23 mouse cellular contexts compared by ENCODE assay signal in the genomic region with DNA sequence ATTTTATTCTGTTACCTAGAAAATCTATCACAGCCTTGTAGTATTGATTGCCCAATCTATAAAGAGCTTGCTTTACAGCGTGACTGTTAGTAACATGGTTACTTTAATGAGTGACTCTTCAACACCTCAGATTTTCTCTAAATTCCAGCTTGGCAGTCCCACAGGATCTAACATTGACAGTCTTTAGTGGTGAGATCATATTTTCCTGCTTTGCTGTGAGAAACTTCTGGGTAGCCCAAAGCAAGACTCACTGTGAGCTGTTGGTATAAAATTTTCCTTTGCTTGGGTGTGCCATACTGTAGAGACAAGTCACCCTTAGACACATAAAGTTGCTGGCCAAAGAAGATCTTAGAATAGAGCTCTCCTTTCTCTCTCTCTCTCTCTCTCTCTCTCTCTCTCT.
"Had no signal": no experiment of that assay in that cellular context is flagged by ENCODE, and none has a peak within 500 bp of the region (broad histone marks: within the 10 kb centered on the region; RNA-seq: fewer than 3 reads in every experiment).

No protein-coding gene starts in this region.

- H3K9me3 ChIP-seq: limb, embryonic 10.5 days; limb, embryonic 13.5 days; liver, embryonic 12.5 days; liver, embryonic 15.5 days; lung, embryonic 15.5 days; megakaryocyte, embryonic 14.5 days; midbrain, embryonic 10.5 days; midbrain, embryonic 13.5 days; neural tube, embryonic 12.5 days had no signal

- H3K27ac ChIP-seq: kidney, postnatal 0 days; layer of hippocampus, adult 2 months; limb, embryonic 10.5 days; limb, embryonic 13.5 days; liver, embryonic 12.5 days; liver, embryonic 15.5 days; lung, embryonic 15.5 days; midbrain, embryonic 13.5 days; neural tube, embryonic 12.5 days had no signal

- H3K4me3 ChIP-seq: layer of hippocampus, adult 2 months; limb, embryonic 10.5 days; limb, embryonic 13.5 days; liver, embryonic 12.5 days; liver, embryonic 15.5 days; lung, embryonic 15.5 days; megakaryocyte, embryonic 14.5 days; midbrain, embryonic 10.5 days; midbrain, embryonic 13.5 days; myocyte; neural tube, embryonic 12.5 days had no signal

- H3K4me1 ChIP-seq: limb, embryonic 13.5 days; liver, embryonic 12.5 days; liver, embryonic 15.5 days; lung, embryonic 15.5 days; megakaryocyte, embryonic 14.5 days had no signal

- H3K36me3 ChIP-seq: limb, embryonic 10.5 days; limb, embryonic 13.5 days; liver, embryonic 12.5 days; liver, embryonic 15.5 days; lung, embryonic 15.5 days; midbrain, embryonic 10.5 days; midbrain, embryonic 13.5 days; neural tube, embryonic 12.5 days had no signal

- H3K9ac ChIP-seq: limb, embryonic 13.5 days; liver, embryonic 12.5 days; liver, embryonic 15.5 days; lung, embryonic 15.5 days; midbrain, embryonic 13.5 days; neural tube, embryonic 12.5 days had no signal

- DNase-seq: kidney, adult 9 months; kidney, postnatal 25 days; layer of hippocampus, adult 9-11 months; liver; lung, adult 18-20 months; lung, postnatal 10 days; lung, postnatal 36 days; thymus, adult 2 months; thymus, postnatal 14 days; thymus, postnatal 4 days had no signal

- ATAC-seq: liver, embryonic 12.5 days; midbrain, embryonic 13.5 days; midbrain, embryonic 16.5 days had no signal

- H3K4me2 ChIP-seq: limb, embryonic 13.5 days; liver, embryonic 12.5 days; liver, embryonic 15.5 days; lung, embryonic 15.5 days; midbrain, embryonic 13.5 days; neural tube, embryonic 12.5 days had no signal

- H3K27me3 ChIP-seq: lung, embryonic 15.5 days; midbrain, embryonic 13.5 days; neural tube, embryonic 12.5 days had no signal
